Mouse (Mus musculus): ENCODE data around the gene Atg7. TPM values are rescaled to one million over a fixed set of nuclear protein-coding genes. Genes with fewer than 3 reads are reported as not detected.

Gene Atg7
- polyA plus RNA-seq, 1 experiment from 2014 or later = 19.7 TPM

GRCm38 (mm10) chr6:114659992-114660800 is 17.3 kb downstream of the Atg7 start:
- 71% methylated on average over 5 of the region's 5 CpGs for WGBS
- no peaks in the 10 kb centered on the region for H3K9me3 ChIP-seq
- no peaks in the 10 kb centered on the region for H3K36me3 ChIP-seq (replicated peaks)
- no peak overlapping the region for H3K27ac ChIP-seq (replicated peaks)
- H3K4me1 ChIP-seq = 0 out of 2 replicates have a peak, but pooled peaks cover 7% of the 10 kb centered on the region
- DNase-seq (ENCODE audit: low spot score) = no peak
- H3K4me3 ChIP-seq = no peak overlapping the region
- no peaks in the 10 kb centered on the region for H3K27me3 ChIP-seq (replicated peaks; ENCODE audit: low read depth, poor library complexity, severe bottlenecking)

GRCm38 (mm10) chr6:114663707-114664106 is 20.8 kb downstream of the Atg7 start:
- 89% methylated on average over 2 of the region's 2 CpGs for WGBS
- DNase-seq (ENCODE audit: low spot score) = no peak

GRCm38 (mm10) chr6:114664716-114665115 is 21.8 kb downstream of the Atg7 start:
- no peak for DNase-seq (ENCODE audit: low spot score)
- H3K27me3 ChIP-seq (replicated peaks; ENCODE audit: low read depth, poor library complexity, severe bottlenecking) = no peaks in the 10 kb centered on the region
- H3K4me3 ChIP-seq = no peak overlapping the region
- H3K27ac ChIP-seq (replicated peaks) = no peak overlapping the region
- WGBS = 78% methylated on average over 2 of the region's 2 CpGs
- H3K36me3 ChIP-seq (replicated peaks) = no peaks in the 10 kb centered on the region
- H3K9me3 ChIP-seq = no peaks in the 10 kb centered on the region
- 0 out of 2 replicates have a peak, but pooled peaks cover 3% of the 10 kb centered on the region for H3K4me1 ChIP-seq

More at GRCm38 (mm10) chr6:114663707-114664106, 20.8 kb downstream of the Atg7 start:
- no peaks in the 10 kb centered on the region for H3K9me3 ChIP-seq
- no peaks in the 10 kb centered on the region for H3K27me3 ChIP-seq (replicated peaks; ENCODE audit: low read depth, poor library complexity, severe bottlenecking)
- H3K4me3 ChIP-seq = no peak overlapping the region
- no peak overlapping the region for H3K27ac ChIP-seq (replicated peaks)
- H3K36me3 ChIP-seq (replicated peaks) = no peaks in the 10 kb centered on the region
- H3K4me1 ChIP-seq = 0 out of 2 replicates have a peak, but pooled peaks cover 7% of the 10 kb centered on the region

- DNase-seq (ENCODE audit: low spot score) = no peak
- no peaks in the 10 kb centered on the region for H3K4me1 ChIP-seq
- no peak overlapping the region for H3K4me3 ChIP-seq
- no peaks in the 10 kb centered on the region for H3K27me3 ChIP-seq (replicated peaks; ENCODE audit: low read depth, poor library complexity, severe bottlenecking)
- 94% methylated on average over 6 of the region's 6 CpGs for WGBS
- H3K27ac ChIP-seq (replicated peaks) = no peak overlapping the region
- H3K36me3 ChIP-seq (replicated peaks) = no peaks in the 10 kb centered on the region
- no peaks in the 10 kb centered on the region for H3K9me3 ChIP-seq
Measured at GRCm38 (mm10) chr6:114667518-114667917, 24.6 kb downstream of the Atg7 start.

- peaks cover 2% of the 10 kb centered on the region; the same call in 1 of the 2 replicates for H3K27me3 ChIP-seq (replicated peaks; ENCODE audit: low read depth, poor library complexity, severe bottlenecking)
- H3K9me3 ChIP-seq = peaks cover 8% of the 10 kb centered on the region; the same call in 1 of the 2 replicates
- no peak overlapping the region for H3K4me3 ChIP-seq
- no peak overlapping the region for H3K27ac ChIP-seq (replicated peaks)
- H3K36me3 ChIP-seq (replicated peaks) = peaks cover 27% of the 10 kb centered on the region
- DNase-seq (ENCODE audit: low spot score) = no peak
- no peaks in the 10 kb centered on the region for H3K4me1 ChIP-seq
Measured at GRCm38 (mm10) chr6:114674771-114675170, 31.9 kb downstream of the Atg7 start.

GRCm38 (mm10) chr6:114676091-114676490 is 33.2 kb downstream of the Atg7 start:
- WGBS = 68% methylated on average over 5 of the region's 5 CpGs
- Histone ChIP-seq H3K4me3 (no peak overlapping the region), H3K36me3 (replicated peaks) (peaks cover 27% of the 10 kb centered on the region), H3K9me3 (peaks cover 8% of the 10 kb centered on the region; the same call in 1 of the 2 replicates), H3K27ac (replicated peaks) (no peak overlapping the region), H3K4me1 (no peaks in the 10 kb centered on the region), H3K27me3 (replicated peaks; ENCODE audit: low read depth, poor library complexity, severe bottlenecking) (peaks cover 14% of the 10 kb centered on the region; the same call in 1 of the 2 replicates)
- DNase-seq (ENCODE audit: low spot score) = no peak

- H3K4me1 ChIP-seq = peaks cover 24% of the 10 kb centered on the region
- H3K27ac ChIP-seq (replicated peaks) = no peak overlapping the region
- no peaks in the 10 kb centered on the region for H3K9me3 ChIP-seq
- H3K4me3 ChIP-seq = no peak overlapping the region
- WGBS = 35% methylated on average over 9 of the region's 9 CpGs
- peaks cover 16% of the 10 kb centered on the region for H3K36me3 ChIP-seq (replicated peaks)
- DNase-seq (ENCODE audit: low spot score) = peak; percentile 30
- peaks cover 16% of the 10 kb centered on the region; the same call in 1 of the 2 replicates for H3K27me3 ChIP-seq (replicated peaks; ENCODE audit: low read depth, poor library complexity, severe bottlenecking)
Measured at GRCm38 (mm10) chr6:114682092-114682711, 39.3 kb downstream of the Atg7 start.

GRCm38 (mm10) chr6:114683741-114684140 is 40.8 kb downstream of the Atg7 start:
- WGBS = 81% methylated on average over 1 of the region's 1 CpGs
- no peak overlapping the region for H3K27ac ChIP-seq (replicated peaks)
- no peak for DNase-seq (ENCODE audit: low spot score)
- no peak overlapping the region for H3K4me3 ChIP-seq
- peaks cover 24% of the 10 kb centered on the region for H3K4me1 ChIP-seq
- H3K27me3 ChIP-seq (replicated peaks; ENCODE audit: low read depth, poor library complexity, severe bottlenecking) = peaks cover 16% of the 10 kb centered on the region; the same call in 1 of the 2 replicates
- no peaks in the 10 kb centered on the region for H3K9me3 ChIP-seq
- H3K36me3 ChIP-seq (replicated peaks) = peaks cover 5% of the 10 kb centered on the region; the same call in 1 of the 2 replicates

GRCm38 (mm10) chr6:114684407-114684806 is 41.5 kb downstream of the Atg7 start:
- no peak for DNase-seq (ENCODE audit: low spot score)
- Histone ChIP-seq H3K9me3 (no peaks in the 10 kb centered on the region), H3K27ac (replicated peaks) (no peak overlapping the region), H3K4me1 (peaks cover 24% of the 10 kb centered on the region), H3K27me3 (replicated peaks; ENCODE audit: low read depth, poor library complexity, severe bottlenecking) (peaks cover 16% of the 10 kb centered on the region; the same call in 1 of the 2 replicates), H3K4me3 (no peak overlapping the region), H3K36me3 (replicated peaks) (no peaks in the 10 kb centered on the region)
- WGBS = 43% methylated on average over 3 of the region's 3 CpGs

GRCm38 (mm10) chr6:114685412-114685811 is 42.5 kb downstream of the Atg7 start:
- 85% methylated on average over 1 of the region's 1 CpGs for whole genome bisulfite sequencing
- no peak overlapping the region for H3K27ac ChIP-seq (replicated peaks)
- H3K9me3 ChIP-seq = no peaks in the 10 kb centered on the region
- DNase-seq (ENCODE audit: low spot score) = no peak
- H3K36me3 ChIP-seq (replicated peaks) = no peaks in the 10 kb centered on the region
- H3K27me3 ChIP-seq (replicated peaks; ENCODE audit: low read depth, poor library complexity, severe bottlenecking) = peaks cover 8% of the 10 kb centered on the region; the same call in 1 of the 2 replicates
- peaks cover 24% of the 10 kb centered on the region for H3K4me1 ChIP-seq
- H3K4me3 ChIP-seq = no peak overlapping the region

- Histone ChIP-seq H3K4me3 (no peak overlapping the region), H3K9me3 (no peaks in the 10 kb centered on the region), H3K27ac (replicated peaks) (no peak overlapping the region), H3K36me3 (replicated peaks) (no peaks in the 10 kb centered on the region), H3K4me1 (peaks cover 18% of the 10 kb centered on the region), H3K27me3 (replicated peaks; ENCODE audit: low read depth, poor library complexity, severe bottlenecking) (no peaks in the 10 kb centered on the region)
- 87% methylated on average over 1 of the region's 1 CpGs for WGBS
- no peak for DNase-seq (ENCODE audit: low spot score)
Measured at GRCm38 (mm10) chr6:114687035-114687434, 44.1 kb downstream of the Atg7 start.

- H3K27ac ChIP-seq (replicated peaks) = no peak overlapping the region
- no peak overlapping the region for H3K4me3 ChIP-seq
- H3K4me1 ChIP-seq = no peaks in the 10 kb centered on the region; the same call in 1 of the 2 replicates
- H3K36me3 ChIP-seq (replicated peaks) = no peaks in the 10 kb centered on the region
- H3K9me3 ChIP-seq = no peaks in the 10 kb centered on the region
- DNase-seq (ENCODE audit: low spot score) = no peak
- H3K27me3 ChIP-seq (replicated peaks; ENCODE audit: low read depth, poor library complexity, severe bottlenecking) = no peaks in the 10 kb centered on the region
- WGBS = 40% methylated on average over 2 of the region's 2 CpGs
Measured at GRCm38 (mm10) chr6:114690661-114691060, 47.8 kb downstream of the Atg7 start.

Data from embryonic facial prominence, embryonic 10.5 days (tissue).